Mouse (Mus musculus): ENCODE measurements around the gene Ltbp1.

Gene Ltbp1

GRCm38 (mm10) chr17:75180956-75181588 is 175.7 kb downstream of the Ltbp1 start:
- DNase-seq: no peak

GRCm38 (mm10) chr17:75182319-75183001 is 177.1 kb downstream of the Ltbp1 start:
- no peak for DNase-seq

- no peak for DNase-seq
Observed at GRCm38 (mm10) chr17:75186732-75187509, 181.6 kb downstream of the Ltbp1 start.

GRCm38 (mm10) chr17:75196952-75197351 is 191.6 kb downstream of the Ltbp1 start:
- DNase-seq: no peak

GRCm38 (mm10) chr17:75198767-75199166 is 193.4 kb downstream of the Ltbp1 start:
- no peak for DNase-seq

- no peak for DNase-seq
Observed at GRCm38 (mm10) chr17:75199694-75200093, 194.3 kb downstream of the Ltbp1 start.

- no peak for DNase-seq
Observed at GRCm38 (mm10) chr17:75202314-75202713, 196.9 kb downstream of the Ltbp1 start.

GRCm38 (mm10) chr17:75204065-75204464 is 198.7 kb downstream of the Ltbp1 start:
- no peak for DNase-seq

GRCm38 (mm10) chr17:75206281-75206680 is 200.9 kb downstream of the Ltbp1 start:
- DNase-seq: no peak

GRCm38 (mm10) chr17:75208164-75208698 is 202.9 kb downstream of the Ltbp1 start:
- DNase-seq: no peak

GRCm38 (mm10) chr17:75210526-75210925 is 205.2 kb downstream of the Ltbp1 start:
- DNase-seq: no peak

GRCm38 (mm10) chr17:75216362-75216761 is 211.0 kb downstream of the Ltbp1 start:
- DNase-seq: no peak

GRCm38 (mm10) chr17:75218700-75219099 is 213.3 kb downstream of the Ltbp1 start:
- DNase-seq: no peak

GRCm38 (mm10) chr17:75228321-75228720 is 223.0 kb downstream of the Ltbp1 start:
- DNase-seq: peak; percentile 11

GRCm38 (mm10) chr17:75233206-75233605 is 227.8 kb downstream of the Ltbp1 start:
- no peak for DNase-seq

GRCm38 (mm10) chr17:75233923-75234322 is 228.6 kb downstream of the Ltbp1 start:
- DNase-seq: no peak

- no peak for DNase-seq
Observed at GRCm38 (mm10) chr17:75235781-75236180, 230.4 kb downstream of the Ltbp1 start.

GRCm38 (mm10) chr17:75236543-75236942 is 231.2 kb downstream of the Ltbp1 start:
- no peak for DNase-seq

- no peak for DNase-seq
Observed at GRCm38 (mm10) chr17:75237456-75237855, 232.1 kb downstream of the Ltbp1 start.

- DNase-seq: no peak
Observed at GRCm38 (mm10) chr17:75238655-75239054, 233.3 kb downstream of the Ltbp1 start.

GRCm38 (mm10) chr17:75239545-75239944 is 234.2 kb downstream of the Ltbp1 start:
- no peak for DNase-seq

- DNase-seq: no peak
Observed at GRCm38 (mm10) chr17:75242086-75242485, 236.7 kb downstream of the Ltbp1 start.

GRCm38 (mm10) chr17:75243221-75243620 is 237.9 kb downstream of the Ltbp1 start:
- DNase-seq: no peak

GRCm38 (mm10) chr17:75244148-75244547 is 238.8 kb downstream of the Ltbp1 start:
- no peak for DNase-seq

Data from retina, postnatal 1 day (tissue).